Mouse (Mus musculus) layer of hippocampus, adult 18-20 months (tissue): Measurements from ENCODE around the gene Hmgxb4. TPM values are rescaled to one million over a fixed set of nuclear protein-coding genes. Genes with fewer than 3 reads are reported as not detected.

ENCODE experiments used
- DNase-seq, 2 experiments: peaks; one replicate each; pipeline ENCODE4 v3.0.0; 2022; ENCODE audit warnings: low spot score in 2 of 2
- total RNA-seq, 2 experiments: library from RNA; stranded (reverse); gene quantifications; 2 replicates each; pipeline ENCODE4 v1.2.3; 2021

The Hmgxb4 gene
- total RNA-seq, 2 experiments from 2014 or later = 18.6 to 25.0 TPM

- DNase-seq = no peak
Measured at GRCm38 (mm10) chr8:75070297-75070696, 77.1 kb downstream of the Hmgxb4 start.

GRCm38 (mm10) chr8:75071627-75072346 lies 78.6 kb downstream of the Hmgxb4 start:
- DNase-seq = peak; percentile 56 to 90

GRCm38 (mm10) chr8:75074876-75075275 lies 81.7 kb downstream of the Hmgxb4 start:
- DNase-seq = no peak

GRCm38 (mm10) chr8:75078215-75078614 lies 85.1 kb downstream of the Hmgxb4 start:
- DNase-seq = no peak

GRCm38 (mm10) chr8:75078851-75079250 lies 85.7 kb downstream of the Hmgxb4 start:
- DNase-seq = no peak

Other genes starting within 250 kb of the Hmgxb4 start
- not detected for gene Isx, start 120.2 kb upstream of the Hmgxb4 start, total RNA-seq
- gene Tom1, start 40.3 kb downstream of the Hmgxb4 start, total RNA-seq = 10 to 100 TPM; 40.4 to 42.5 TPM
- gene Hmox1, start 100.3 kb downstream of the Hmgxb4 start, total RNA-seq = 1 to 10 TPM; 7.7 to 8.3 TPM
- 1 to 10 TPM; 5.2 to 5.7 TPM for gene Mcm5, start 116.2 kb downstream of the Hmgxb4 start, total RNA-seq
- 10 to 100 TPM; 79.6 to 80.5 TPM for gene Rasd2, start 220.6 kb downstream of the Hmgxb4 start, total RNA-seq